Mouse (Mus musculus): Measurements from ENCODE around the gene Serpinb7. TPM values are rescaled to one million over a fixed set of nuclear protein-coding genes. Genes with fewer than 3 reads are reported as not detected.

The Serpinb7 gene
- polyA plus RNA-seq (2015; fragmentation: Illumina TruSeq; extraction: RNeasy Lipid Tissue Mini Kit (QIAGEN cat#74804); ENCODE audit: insufficient read depth, low replicate concordance), result 4.4 TPM

GRCm38 (mm10) chr1:107399355-107399754, at the start of gene Serpinb7:
Serpinb7 (plus strand) TSS chr1:107399655.

DNA sequence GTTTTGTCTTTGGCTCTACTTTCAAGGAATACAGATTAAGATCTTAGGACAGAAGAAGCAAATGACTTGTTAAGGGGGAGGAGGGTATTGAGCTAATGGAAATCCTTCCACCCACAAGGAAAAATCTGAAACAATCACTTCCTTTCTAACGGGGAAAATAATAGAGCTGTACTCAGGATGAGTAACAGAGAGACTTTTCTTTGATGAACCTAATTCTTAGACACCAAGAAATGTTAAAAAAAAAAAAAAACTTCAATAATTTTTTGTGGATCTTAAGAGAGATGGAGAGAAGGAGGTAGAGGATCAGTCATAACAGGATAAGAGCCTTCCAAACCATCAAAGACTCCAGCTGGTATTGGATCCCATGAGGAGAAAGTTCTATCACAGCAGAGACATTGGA, 38.6 kb upstream of the Serpinb7 start, which contains the start of gene Serpinb11:
Gene Serpinb11 (plus strand): TSS at position 301 of the 400 bp plus-strand sequence.

Other genes with a start within 250 kb of the Serpinb7 start
- not detected for gene Serpinb3b, start 121.3 kb upstream of the Serpinb7 start, polyA plus RNA-seq (2015; fragmentation: Illumina TruSeq; extraction: RNeasy Lipid Tissue Mini Kit (QIAGEN cat#74804); ENCODE audit: insufficient read depth, low replicate concordance)
- not detected for gene Serpinb3c, start 121.3 kb upstream of the Serpinb7 start, polyA plus RNA-seq (2015; fragmentation: Illumina TruSeq; extraction: RNeasy Lipid Tissue Mini Kit (QIAGEN cat#74804); ENCODE audit: insufficient read depth, low replicate concordance)
- not detected for gene Serpinb11, start 38.5 kb upstream of the Serpinb7 start, polyA plus RNA-seq (2015; fragmentation: Illumina TruSeq; extraction: RNeasy Lipid Tissue Mini Kit (QIAGEN cat#74804); ENCODE audit: insufficient read depth, low replicate concordance)
- gene Serpinb2, start 111.8 kb downstream of the Serpinb7 start, polyA plus RNA-seq (2015; fragmentation: Illumina TruSeq; extraction: RNeasy Lipid Tissue Mini Kit (QIAGEN cat#74804); ENCODE audit: insufficient read depth, low replicate concordance), result 6.0 TPM
- gene Serpinb8, start 190.4 kb downstream of the Serpinb7 start, polyA plus RNA-seq (2015; fragmentation: Illumina TruSeq; extraction: RNeasy Lipid Tissue Mini Kit (QIAGEN cat#74804); ENCODE audit: insufficient read depth, low replicate concordance), result 8.0 TPM

All from spleen, adult 10 weeks (tissue).